Mouse (Mus musculus) lung, postnatal 0 days (tissue): ENCODE data around the gene Stam2.

Experiments used
- CTCF ChIP-seq: IDR thresholded peaks from 2 replicates; pipeline ENCODE4 v1.5.1; 2016; ENCODE audit warnings: antibody characterized with exemption, mild to moderate bottlenecking
- EP300 ChIP-seq: IDR thresholded peaks from 2 replicates; pipeline ENCODE4 v1.6.1; 2016; ENCODE audit warnings: antibody characterized with exemption, mild to moderate bottlenecking, control low read depth

- TF ChIP-seq CTCF: peak; percentile 75
- no peak for TF ChIP-seq EP300
Observed at GRCm38 (mm10) chr2:52758627-52759026, 16.5 kb upstream of the Stam2 start.
